Mouse (Mus musculus): Measurements from ENCODE around the gene Isg20l2. TPM values are rescaled to one million over a fixed set of nuclear protein-coding genes. Genes with fewer than 3 reads are reported as not detected.
"Not testable (repeated sequence)": the region's sequence is repeated elsewhere in the genome, so short reads cannot be mapped to it uniquely, and the experiment has no call there.

Gene Isg20l2
- total RNA-seq (2017) = 33.3 to 49.0 TPM (median 35.4 TPM) in 3 replicates

DNA sequence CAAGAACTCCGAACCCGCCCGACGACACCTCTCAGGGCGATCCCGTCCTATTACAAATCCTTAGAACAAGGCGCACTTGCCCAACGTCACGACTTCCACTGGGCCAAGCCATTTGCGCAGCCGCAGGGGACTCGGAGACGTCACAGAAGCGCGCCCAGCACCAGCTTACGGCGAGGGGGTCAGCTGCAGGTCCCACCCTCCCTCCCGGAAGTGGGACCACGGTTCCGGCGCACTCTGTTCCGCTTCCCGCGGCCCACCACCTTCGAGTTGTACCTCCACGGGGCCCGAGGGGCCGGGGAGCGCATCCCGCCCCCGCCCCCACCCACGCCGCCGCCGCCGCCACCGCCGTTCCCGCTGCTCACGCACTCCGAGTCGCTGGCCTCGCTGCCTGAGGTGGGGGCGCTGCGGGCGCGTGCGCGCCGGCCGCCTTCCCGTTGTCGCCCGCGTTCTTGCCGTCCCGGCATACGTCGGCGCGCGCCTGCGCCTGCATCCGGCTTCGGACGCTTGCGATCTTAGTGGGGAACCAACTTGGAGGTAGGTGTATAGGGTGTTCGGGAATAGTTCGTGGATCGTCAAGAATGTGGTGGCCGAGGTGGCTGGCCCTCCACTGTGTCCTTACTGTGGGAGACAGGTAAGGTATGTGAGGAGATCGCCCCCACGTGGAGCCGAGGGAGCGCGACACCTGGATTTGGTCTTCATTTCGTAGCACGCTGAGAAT is at the start of gene Isg20l2, which contains the start of gene Rrnad1:
Isg20l2 (plus strand) TSS at position 237 of the 718 bp plus-strand sequence.
Rrnad1 (minus strand) TSS at position 640 of the 718 bp plus-strand sequence.
- peak; percentile 95 for ATAC-seq (replicated peaks; ENCODE audit: insufficient number of reproducible peaks, low FRiP score, low TSS enrichment, poor library complexity, severe bottlenecking)

DNA sequence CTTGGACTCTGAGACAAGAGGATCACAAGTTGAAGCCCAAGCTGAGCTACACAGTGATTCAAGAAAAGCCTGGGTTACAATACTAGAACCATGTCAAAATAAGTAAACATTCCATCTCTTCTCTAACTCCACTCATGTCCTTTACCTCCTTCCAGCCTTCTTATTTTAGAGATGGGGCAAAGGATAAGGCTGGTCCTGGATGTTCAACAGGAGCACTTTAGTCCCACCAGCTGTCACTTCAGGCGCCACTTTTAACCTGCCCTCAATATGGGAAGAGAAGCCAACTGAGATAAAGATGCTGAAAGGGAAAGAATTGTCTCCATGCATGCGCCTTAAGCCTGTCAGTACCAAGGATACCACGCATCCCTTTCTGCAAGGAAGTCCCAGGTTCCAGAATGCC is 45.8 kb upstream of the Isg20l2 start:
- ATAC-seq (replicated peaks; ENCODE audit: insufficient number of reproducible peaks, low FRiP score, low TSS enrichment, poor library complexity, severe bottlenecking) = no peak

DNA sequence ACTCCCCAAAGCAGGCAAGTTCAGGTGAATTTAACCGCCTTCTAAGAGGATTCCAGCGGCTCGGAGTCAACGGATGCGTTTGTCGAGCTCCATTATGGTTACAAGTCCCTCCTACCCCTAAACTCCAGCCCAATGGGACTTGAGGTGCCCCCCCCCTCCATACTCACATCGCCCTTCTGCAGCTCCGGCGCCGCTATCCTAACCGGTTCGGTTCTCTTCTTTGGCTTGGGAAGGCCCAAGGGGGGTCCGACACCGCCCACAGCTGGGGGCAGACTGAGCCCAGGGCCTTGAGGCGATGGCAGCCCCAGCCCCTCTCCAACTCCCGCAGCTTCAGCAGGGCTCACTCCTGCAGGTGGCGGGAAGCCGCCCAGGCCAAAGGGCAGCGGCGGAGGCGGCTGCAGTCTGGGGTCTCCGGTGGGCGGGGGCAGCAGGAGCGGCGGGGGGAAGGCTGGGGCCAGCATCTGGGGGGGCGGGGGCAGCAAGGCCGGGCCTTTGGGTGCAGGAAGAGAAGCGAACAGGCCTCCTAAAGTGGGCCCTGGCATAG is 45.3 kb upstream of the Isg20l2 start:
- ATAC-seq (replicated peaks; ENCODE audit: insufficient number of reproducible peaks, low FRiP score, low TSS enrichment, poor library complexity, severe bottlenecking) = no peak

DNA sequence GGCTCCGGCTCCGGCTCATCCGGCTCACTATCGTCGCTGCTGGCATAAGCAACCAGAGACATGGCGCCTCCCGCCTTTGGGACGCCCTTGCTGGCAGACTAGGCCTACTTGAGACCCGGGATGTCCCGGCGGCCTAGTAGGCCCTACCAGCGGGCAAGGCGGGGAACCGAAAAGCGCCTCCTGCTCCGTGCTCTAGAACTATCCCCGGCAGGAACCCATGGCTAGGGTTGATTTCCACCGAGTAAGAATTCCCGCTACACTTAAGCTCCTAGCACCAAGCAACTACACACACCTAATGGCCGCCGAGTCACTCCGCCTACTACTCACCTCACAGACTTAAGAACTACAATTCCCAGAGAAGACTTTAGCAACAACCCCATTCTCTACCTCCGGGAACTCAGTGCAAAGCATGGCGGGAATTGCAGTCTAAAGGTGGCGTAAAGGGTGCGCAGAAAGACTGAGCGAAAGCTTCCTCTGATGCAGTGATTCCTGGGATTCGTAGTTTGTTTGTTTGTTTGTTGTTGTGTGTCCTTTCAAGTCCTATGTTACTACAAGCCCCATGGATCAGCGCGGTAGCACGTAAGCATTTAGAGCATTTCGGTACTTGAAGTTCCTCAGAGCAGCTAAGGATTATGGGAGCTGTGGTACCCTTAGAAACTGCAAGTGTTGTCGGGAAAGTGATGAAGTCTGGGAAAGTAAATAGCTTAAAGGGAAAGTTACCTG is 44.7 kb upstream of the Isg20l2 start, which contains the start of gene Prcc:
Prcc (minus strand) TSS at position 328 of the 723 bp plus-strand sequence.
- ATAC-seq (replicated peaks; ENCODE audit: insufficient number of reproducible peaks, low FRiP score, low TSS enrichment, poor library complexity, severe bottlenecking) = peak; percentile 97

DNA sequence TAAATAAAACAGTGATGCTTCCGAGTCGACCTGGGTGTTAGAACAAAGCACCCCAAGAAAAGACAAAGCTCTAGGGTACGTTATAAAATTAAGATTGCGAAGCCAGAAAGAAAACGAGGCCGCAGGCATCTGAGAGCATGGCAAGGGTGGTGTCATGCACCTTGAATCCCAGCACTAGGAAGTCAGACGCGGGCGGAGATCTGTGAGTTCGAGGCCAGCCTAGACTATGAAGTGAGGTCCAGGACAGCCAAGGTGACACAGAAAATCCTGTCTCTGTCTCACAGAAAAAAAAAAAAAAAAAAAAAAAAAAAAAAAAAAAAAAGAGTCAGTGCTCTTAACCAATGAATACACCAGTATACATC is 44.1 kb upstream of the Isg20l2 start:
- no peak for ATAC-seq (replicated peaks; ENCODE audit: insufficient number of reproducible peaks, low FRiP score, low TSS enrichment, poor library complexity, severe bottlenecking)

DNA sequence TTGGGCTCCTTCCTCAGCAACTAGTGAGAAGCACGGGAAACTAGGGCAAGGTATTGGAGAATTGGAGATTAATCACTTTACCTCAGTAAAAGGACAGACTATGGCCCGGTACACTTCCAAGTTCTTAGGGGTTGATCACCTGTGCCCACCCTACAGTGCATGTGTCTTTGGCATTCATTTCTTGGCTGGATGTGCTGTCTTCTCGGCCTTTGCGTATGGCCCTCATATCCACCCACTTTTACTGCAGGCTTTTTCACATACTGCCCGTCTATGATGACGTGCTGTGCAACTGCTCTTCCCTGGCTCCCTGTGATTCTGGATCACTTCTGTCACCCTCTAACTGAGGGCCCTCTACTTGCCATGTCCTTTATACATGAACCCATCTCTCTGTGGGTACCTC is 43.7 kb upstream of the Isg20l2 start:
- ATAC-seq (replicated peaks; ENCODE audit: insufficient number of reproducible peaks, low FRiP score, low TSS enrichment, poor library complexity, severe bottlenecking) = no peak

DNA sequence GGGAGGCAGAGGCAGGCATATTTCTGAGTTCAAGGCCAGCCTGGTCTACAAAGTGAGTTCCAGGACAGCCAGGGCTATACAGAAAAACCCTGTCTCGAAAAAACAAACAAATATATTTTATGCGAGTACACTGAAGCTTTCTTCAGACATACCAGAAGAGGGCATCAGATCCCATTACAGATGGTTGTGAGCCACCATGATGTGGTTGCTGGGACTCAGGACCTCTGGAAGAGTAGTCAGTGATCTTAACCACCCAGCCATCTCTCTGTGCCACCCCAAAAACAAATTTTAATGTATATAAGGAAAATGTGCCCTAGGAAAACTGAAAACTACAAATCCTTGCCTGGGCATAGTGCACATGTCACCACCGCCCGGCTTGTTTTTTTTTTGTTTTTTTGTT is 42.7 kb upstream of the Isg20l2 start:
- not testable (repeated sequence) for ATAC-seq (replicated peaks; ENCODE audit: insufficient number of reproducible peaks, low FRiP score, low TSS enrichment, poor library complexity, severe bottlenecking)

DNA sequence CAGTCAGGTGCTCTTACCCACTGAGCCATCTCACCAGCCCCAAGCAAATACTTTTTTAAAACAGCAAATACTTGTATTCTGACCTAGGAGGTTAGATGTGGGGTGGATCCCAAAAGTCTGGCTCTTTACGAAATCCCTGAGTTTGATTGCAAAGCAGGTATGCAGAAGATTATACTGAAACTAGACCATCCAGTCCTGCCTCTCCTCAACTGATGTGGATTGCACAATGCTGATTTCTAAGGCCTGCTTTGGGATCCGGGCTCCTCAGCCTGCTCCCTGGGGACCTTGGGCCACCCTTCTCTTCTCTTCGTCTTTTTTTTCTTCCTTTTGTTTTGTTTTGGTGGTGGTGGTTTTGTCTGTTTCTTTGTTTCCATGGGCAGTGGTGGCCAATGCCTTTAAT is 38.6 kb upstream of the Isg20l2 start:
- ATAC-seq (replicated peaks; ENCODE audit: insufficient number of reproducible peaks, low FRiP score, low TSS enrichment, poor library complexity, severe bottlenecking) = no peak

DNA sequence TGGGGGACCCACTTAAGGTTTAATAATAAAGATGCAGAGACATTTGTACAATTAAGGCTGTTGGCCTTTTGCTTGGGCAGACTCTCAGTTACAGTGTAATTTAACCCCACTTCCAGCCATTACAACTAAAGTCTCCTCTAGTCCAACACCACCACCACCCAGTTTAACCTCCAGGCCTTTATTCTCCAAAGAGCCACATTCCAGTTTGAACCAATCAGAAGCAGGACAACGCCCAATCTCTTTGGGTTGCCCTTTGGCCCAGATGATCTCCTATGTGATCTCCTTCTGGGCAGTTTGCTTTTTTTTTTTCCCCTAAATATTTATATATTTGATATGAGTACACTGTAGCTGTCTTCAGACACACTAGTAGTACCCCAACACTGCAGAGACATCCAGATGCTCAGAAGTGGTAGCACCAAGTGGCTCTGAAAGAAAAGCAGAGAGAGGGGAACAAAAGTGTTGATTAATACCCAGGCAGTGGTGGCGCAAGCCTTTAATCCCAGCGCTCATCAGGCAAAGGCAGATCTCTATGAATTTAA is 36.7 kb upstream of the Isg20l2 start:
- no peak for ATAC-seq (replicated peaks; ENCODE audit: insufficient number of reproducible peaks, low FRiP score, low TSS enrichment, poor library complexity, severe bottlenecking)

DNA sequence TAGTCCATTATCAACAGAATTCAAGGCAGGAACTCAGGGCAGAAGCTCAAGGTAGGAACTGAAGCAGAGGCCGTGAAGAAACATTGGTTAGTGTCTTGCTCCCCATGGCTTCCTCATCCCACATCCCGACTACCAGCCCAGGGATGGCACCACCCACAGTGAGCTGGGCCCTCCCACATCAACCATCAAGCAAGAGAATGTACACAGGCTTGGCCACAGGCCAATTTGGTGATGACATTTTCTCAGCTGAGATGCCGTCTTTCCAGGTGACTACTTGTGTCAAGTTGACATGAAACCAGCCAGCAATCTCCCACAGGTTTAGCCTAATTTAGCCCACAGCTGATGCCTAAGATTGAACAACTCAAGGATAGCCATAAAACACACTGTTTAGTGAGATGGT is 30.8 kb upstream of the Isg20l2 start:
- no peak for ATAC-seq (replicated peaks; ENCODE audit: insufficient number of reproducible peaks, low FRiP score, low TSS enrichment, poor library complexity, severe bottlenecking)

DNA sequence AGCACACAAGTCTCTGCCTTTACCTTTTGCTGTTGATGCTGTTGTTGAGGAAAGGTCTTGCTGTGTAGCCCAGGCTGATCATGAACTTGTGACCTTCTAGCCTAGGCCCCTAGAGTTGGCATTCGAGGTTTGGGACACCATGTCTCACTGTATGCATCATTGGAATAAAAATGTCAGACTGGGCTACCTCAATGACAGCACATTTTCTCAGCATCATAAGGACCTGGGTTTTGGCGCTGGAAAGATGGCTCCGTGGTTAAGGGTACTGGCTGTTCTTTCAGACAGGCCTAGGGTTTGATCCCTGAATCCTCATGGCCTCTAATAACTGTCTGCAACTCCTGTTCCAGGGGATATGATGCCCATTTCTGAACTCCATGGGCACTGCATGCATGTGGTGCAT is 30.3 kb upstream of the Isg20l2 start:
- ATAC-seq (replicated peaks; ENCODE audit: insufficient number of reproducible peaks, low FRiP score, low TSS enrichment, poor library complexity, severe bottlenecking) = no peak

DNA sequence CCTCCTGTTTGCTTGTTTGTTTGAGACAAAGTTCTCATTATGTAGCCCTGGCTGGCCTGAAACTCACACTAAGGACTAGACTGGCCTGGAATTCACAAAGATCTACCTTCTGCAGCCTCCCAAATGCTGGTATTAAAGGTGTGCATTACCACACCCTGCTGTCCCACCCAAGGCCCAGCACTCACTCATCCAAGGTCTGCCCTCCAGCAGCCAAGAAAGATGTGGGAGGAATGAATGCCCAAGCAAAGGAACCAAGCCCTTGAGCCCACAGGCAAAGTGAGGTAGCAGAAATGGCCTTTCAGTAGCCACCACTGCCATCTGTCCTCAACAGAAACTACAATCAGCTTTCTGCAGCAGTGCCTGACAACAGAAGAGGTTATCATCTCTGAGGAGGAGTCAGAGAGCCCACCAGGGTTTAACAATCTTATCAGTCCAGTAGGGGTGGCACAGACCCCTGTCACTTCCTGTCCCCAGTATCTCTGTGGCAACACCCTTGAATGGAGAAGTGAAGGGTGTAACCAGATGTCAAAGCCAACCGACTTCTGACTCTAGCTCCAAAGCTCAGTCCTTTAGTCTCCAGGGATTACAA is 29.0 kb upstream of the Isg20l2 start:
- no peak for ATAC-seq (replicated peaks; ENCODE audit: insufficient number of reproducible peaks, low FRiP score, low TSS enrichment, poor library complexity, severe bottlenecking)

DNA sequence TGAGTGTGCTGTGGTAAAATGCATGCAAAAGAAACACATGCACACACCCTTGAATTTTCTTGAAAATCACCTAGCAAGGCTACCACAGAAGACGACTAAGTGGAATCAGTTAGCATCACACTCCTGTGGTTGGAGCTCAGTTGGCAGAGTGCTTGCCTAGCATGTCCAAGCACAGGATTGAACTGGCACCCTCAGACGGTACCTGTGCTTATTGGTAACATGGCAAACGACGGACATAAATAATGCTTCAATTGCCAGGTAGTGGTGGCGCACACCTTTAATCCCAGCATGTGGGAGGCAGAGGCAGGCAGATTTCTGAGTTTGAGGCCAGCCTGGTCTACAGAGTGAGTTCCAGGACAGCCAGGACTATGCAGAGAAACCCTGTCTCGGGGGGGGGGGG is 28.2 kb upstream of the Isg20l2 start:
- ATAC-seq (replicated peaks; ENCODE audit: insufficient number of reproducible peaks, low FRiP score, low TSS enrichment, poor library complexity, severe bottlenecking) = not testable (repeated sequence)

DNA sequence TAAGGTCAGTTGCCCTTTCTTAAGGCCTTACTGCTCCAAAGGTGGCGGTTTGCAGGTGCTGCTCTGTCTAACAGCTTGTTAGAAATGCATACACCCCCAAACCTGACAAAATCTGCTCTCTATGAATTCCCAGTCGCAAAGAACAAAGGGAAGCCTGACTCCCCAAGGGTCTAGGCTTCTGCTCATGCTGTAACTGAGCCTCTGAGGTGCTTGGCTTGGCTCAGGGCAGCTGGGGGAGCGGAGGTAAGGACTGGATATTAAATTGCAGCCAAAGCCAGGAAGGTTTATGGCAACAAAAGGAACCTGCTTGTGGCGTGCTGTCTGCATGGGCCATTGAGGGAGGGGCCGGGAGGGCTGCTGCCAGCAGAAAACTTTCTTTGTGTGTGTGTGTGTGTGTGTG is 26.3 kb upstream of the Isg20l2 start:
- no peak for ATAC-seq (replicated peaks; ENCODE audit: insufficient number of reproducible peaks, low FRiP score, low TSS enrichment, poor library complexity, severe bottlenecking)

DNA sequence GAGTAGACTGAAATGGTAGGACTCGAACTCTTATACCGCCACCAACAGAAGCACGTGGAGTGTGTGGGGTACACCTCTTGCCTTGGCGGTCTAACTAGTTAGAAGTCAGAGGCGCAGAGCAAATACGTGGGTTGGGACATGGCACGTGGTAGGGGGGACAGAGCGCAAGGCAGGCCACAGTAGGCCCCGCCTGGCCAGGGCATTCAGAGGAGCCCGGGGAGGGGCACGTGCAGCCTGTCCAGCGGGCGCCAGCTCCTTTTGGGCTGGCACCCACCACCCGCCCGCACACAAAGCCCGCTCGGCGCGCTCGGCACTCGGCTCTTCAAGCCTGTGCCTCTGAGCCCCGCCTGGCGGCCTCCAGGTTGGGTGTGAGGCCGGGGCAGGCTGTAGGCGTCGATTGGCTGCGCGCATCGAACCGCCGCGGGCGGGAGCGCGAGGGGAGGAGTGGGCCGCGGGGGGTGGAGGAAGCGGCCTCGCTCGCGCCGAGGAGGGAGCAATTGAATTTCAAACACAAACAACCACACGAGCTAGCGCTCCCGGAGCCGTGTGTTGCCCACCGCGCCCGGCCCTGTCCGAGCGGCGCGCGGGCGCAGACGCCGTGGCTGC is 24.1 kb upstream of the Isg20l2 start, which contains the start of gene Hdgf:
Hdgf (plus strand) TSS at position 442 of the 606 bp plus-strand sequence.
- ATAC-seq (replicated peaks; ENCODE audit: insufficient number of reproducible peaks, low FRiP score, low TSS enrichment, poor library complexity, severe bottlenecking) = peak; percentile 81

DNA sequence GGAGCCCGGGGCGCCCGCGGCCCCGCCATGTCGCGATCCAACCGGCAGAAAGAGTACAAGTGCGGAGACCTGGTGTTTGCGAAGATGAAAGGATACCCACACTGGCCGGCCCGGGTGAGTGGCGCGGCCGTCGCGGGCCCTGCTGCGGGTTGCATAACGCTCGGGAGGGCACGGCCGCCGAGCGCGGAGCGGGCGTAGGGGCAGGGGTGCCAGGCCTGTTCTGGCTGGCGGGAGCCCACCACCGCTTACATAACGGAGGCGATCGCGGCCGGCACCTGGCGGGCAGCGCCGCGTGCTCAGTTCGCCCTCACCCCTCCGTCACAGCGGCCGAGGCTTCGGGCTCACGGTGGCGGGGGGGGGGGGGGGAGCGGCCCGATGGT is 23.5 kb upstream of the Isg20l2 start:
- ATAC-seq (replicated peaks; ENCODE audit: insufficient number of reproducible peaks, low FRiP score, low TSS enrichment, poor library complexity, severe bottlenecking) = no peak

DNA sequence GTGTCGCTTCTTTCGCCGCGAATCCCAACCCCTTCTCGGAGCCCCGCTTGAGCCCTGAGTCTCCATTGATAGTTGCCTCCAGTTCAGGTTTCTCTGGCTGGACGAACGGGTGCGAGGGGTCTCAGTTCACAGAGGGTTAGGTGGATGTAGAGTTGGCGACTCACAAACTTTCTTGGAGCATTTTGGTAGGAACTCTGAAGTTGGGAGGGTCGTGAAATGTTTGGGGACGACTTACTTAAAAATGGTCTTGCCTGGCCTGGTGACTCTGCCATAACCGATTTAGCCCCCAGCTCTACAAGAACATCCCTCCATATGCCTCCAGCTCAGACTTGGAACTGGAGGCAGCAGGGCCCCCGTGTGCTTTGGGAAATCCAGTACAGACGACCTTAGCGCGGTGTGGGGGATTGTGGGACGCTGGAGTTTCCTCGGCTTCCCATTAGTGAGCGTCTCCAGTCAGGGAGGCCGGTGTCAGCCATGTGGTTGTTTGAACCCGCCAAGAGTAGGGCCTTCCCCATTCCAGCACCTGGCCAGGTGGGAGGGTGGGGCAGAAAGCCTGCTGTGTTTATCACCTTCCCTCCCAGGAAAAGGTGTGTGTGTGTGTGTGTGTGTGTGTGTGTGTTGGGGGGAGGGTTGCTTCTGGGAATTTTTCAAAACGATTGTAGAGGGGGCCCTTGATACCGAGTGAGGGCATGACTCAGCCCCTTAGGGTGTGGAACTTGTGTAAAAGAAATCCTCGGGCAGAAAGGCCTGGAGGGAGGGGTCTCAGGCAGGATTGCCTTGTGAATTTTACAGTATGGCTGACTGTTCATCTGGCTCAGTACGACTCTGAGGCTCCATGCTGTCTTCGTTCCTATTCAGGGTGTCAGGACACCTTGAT is 22.9 kb upstream of the Isg20l2 start:
- no peak for ATAC-seq (replicated peaks; ENCODE audit: insufficient number of reproducible peaks, low FRiP score, low TSS enrichment, poor library complexity, severe bottlenecking)

DNA sequence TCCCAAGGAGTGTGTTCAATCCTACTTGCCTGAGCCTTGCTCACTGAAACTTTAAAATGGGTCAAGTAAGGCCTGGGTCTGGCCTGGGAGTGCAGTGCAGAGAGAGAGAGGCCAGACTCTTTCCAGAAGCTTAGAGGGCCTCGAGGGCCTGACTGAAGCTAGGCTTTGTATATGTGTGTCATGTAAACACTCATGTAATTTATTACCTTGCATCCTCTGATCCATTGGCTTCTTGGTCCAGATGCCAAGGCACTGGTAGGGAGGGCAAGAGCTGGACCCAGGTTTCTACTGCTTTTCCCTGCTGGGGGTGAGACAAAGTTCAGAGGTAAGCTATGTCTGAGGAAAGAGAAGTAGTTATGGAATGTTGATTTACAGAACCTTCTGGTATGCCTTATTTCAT is 22.2 kb upstream of the Isg20l2 start:
- ATAC-seq (replicated peaks; ENCODE audit: insufficient number of reproducible peaks, low FRiP score, low TSS enrichment, poor library complexity, severe bottlenecking) = no peak
